Mouse (Mus musculus) adrenal gland, adult (tissue): ENCODE data around the gene Fam185a.
A peak's percentile ranks its signal among the peaks of the same experiment; 100 is the strongest.

Experiments used
- DNase-seq, 2 experiments: peaks; one replicate each; pipeline ENCODE4 v3.0.0; 2022 to 2023; ENCODE audit warnings: low spot score in 1 of 2; ENCODE audit not compliant: inconsistent age in 2 of 2

Fam185a gene

GRCm38 (mm10) chr5:21424614-21425602, at the start of gene Fam185a, which contains the start of gene Ccdc146:
Fam185a (plus strand) TSS chr5:21424958.
Ccdc146 (minus strand) TSS chr5:21424677.
- DNase-seq: peak; percentile 95 to 97

GRCm38 (mm10) chr5:21376935-21377334, 47.8 kb upstream of the Fam185a start:
- no peak for DNase-seq

- no peak for DNase-seq
These were observed 46.4 kb upstream of the Fam185a start for GRCm38 (mm10) chr5:21378397-21378796.

GRCm38 (mm10) chr5:21381986-21382385, 42.8 kb upstream of the Fam185a start:
- DNase-seq: no peak

- peak in 1 of 2 experiments; percentile 15 for DNase-seq
These were observed 42.1 kb upstream of the Fam185a start for GRCm38 (mm10) chr5:21382678-21383077.

- DNase-seq: peak in 1 of 2 experiments; percentile 30
These were observed 41.1 kb upstream of the Fam185a start for GRCm38 (mm10) chr5:21383392-21384251.

- peak in 1 of 2 experiments; percentile 22 for DNase-seq
These were observed 40.4 kb upstream of the Fam185a start for GRCm38 (mm10) chr5:21384252-21384960.

- peak in 1 of 2 experiments; percentile 13 for DNase-seq
These were observed 39.8 kb upstream of the Fam185a start for GRCm38 (mm10) chr5:21384976-21385375.

GRCm38 (mm10) chr5:21386432-21386831, 38.3 kb upstream of the Fam185a start:
- DNase-seq: peak in 1 of 2 experiments; percentile 18

- DNase-seq: no peak
These were observed 37.4 kb upstream of the Fam185a start for GRCm38 (mm10) chr5:21387340-21387739.

GRCm38 (mm10) chr5:21388855-21389254, 35.9 kb upstream of the Fam185a start:
- DNase-seq: no peak

GRCm38 (mm10) chr5:21391616-21392384, 33.0 kb upstream of the Fam185a start:
- peak; percentile 29 to 74 for DNase-seq

GRCm38 (mm10) chr5:21394562-21394961, 30.2 kb upstream of the Fam185a start:
- no peak for DNase-seq

GRCm38 (mm10) chr5:21395205-21395840, 29.4 kb upstream of the Fam185a start:
- DNase-seq: no peak

- DNase-seq: peak in 1 of 2 experiments; percentile 30
These were observed 13.5 kb upstream of the Fam185a start for GRCm38 (mm10) chr5:21411261-21411666.

- no peak for DNase-seq
These were observed 12.7 kb upstream of the Fam185a start for GRCm38 (mm10) chr5:21412056-21412455.

GRCm38 (mm10) chr5:21413322-21413721, 11.4 kb upstream of the Fam185a start:
- DNase-seq: no peak

GRCm38 (mm10) chr5:21414116-21414820, 10.5 kb upstream of the Fam185a start:
- no peak for DNase-seq

- DNase-seq: no peak
These were observed 6.1 kb upstream of the Fam185a start for GRCm38 (mm10) chr5:21418613-21419012.
